Mouse (Mus musculus) urinary bladder, postnatal 0 days (tissue): ENCODE measurements around the gene Rtl1. TPM values are rescaled to one million over a fixed set of nuclear protein-coding genes. Genes with fewer than 3 reads are reported as not detected.
A peak's percentile ranks its signal among the peaks of the same experiment; 100 is the strongest.

Experiments used
- microRNA counts: library from miRNA; unstranded; fragments of <30 nt; microRNA quantifications from one replicate; lab custom pipeline; 2016
- microRNA-seq: library from miRNA; unstranded; fragments of <30 nt; microRNA quantifications from one replicate; pipeline ENCODE4, GENCODE M21; 2016
- polyA plus RNA-seq: library from polyadenylated mRNA; unstranded; fragments of >200 nt; fragmentation: Nextera tagmentation; extraction: Ambion mirVana; gene quantifications from 2 replicates; pipeline ENCODE4 v1.2.1, GENCODE M21; 2015

Rtl1 gene
- polyA plus RNA-seq: 0.30 and 0.49 TPM in 2 replicates

DNA sequence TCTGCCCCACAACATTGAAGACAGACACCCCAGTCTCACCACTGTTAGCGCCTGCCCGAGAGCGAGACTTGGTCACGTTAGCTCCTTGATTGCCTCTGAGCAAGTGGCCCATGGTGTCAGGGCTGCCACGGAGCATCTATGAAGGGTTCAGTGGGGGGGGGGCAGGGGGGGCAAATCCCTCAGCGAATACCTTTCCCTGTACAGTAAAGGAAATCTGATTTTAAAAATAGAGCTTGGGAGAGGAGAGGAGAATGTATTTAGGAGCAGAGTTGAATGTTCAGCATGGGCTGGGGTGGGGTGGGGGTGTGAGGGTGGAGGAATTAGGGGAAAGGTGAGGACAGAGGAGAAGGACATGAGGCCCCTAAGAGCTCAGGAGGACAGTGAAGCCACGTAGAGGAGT is at the start of gene Rtl1:
Gene Rtl1, minus strand, starts transcription at position 101 of the 400 bp plus-strand sequence.

MicroRNA genes within 50 kb of the gene (microRNA counts, 519-probe panel; counts per million panel counts)
- not detected for microRNA mmu-miR-1188 (lab: Ali Mortazavi, UCI)
- microRNA mmu-miR-127 (lab: Ali Mortazavi, UCI): 4,336 counts per million, percentile 81 among the panel's probes with 10 or more counts
- 5,013 counts per million, percentile 92 among the panel's probes with 10 or more counts for microRNA mmu-miR-136 (lab: Ali Mortazavi, UCI)
- 1,469 counts per million, percentile 11 among the panel's probes with 10 or more counts for microRNA mmu-miR-1906 (lab: Ali Mortazavi, UCI)
- 1,976 counts per million, percentile 23 among the panel's probes with 10 or more counts for microRNA mmu-miR-337-3p (lab: Ali Mortazavi, UCI)
- microRNA mmu-miR-337-5p (lab: Ali Mortazavi, UCI): not detected
- microRNA mmu-miR-341 (lab: Ali Mortazavi, UCI): not detected
- microRNA mmu-miR-370 (lab: Ali Mortazavi, UCI): 2,137 counts per million, percentile 27 among the panel's probes with 10 or more counts
- microRNA mmu-miR-431 (lab: Ali Mortazavi, UCI): 4,083 counts per million, percentile 74 among the panel's probes with 10 or more counts
- microRNA mmu-miR-432 (lab: Ali Mortazavi, UCI): not detected
- microRNA mmu-miR-433 (lab: Ali Mortazavi, UCI): 3,983 counts per million, percentile 72 among the panel's probes with 10 or more counts
- microRNA mmu-miR-434-3p (lab: Ali Mortazavi, UCI): 4,429 counts per million, percentile 83 among the panel's probes with 10 or more counts
- microRNA mmu-miR-434-5p (lab: Ali Mortazavi, UCI): 3,529 counts per million, percentile 61 among the panel's probes with 10 or more counts
- 2,053 counts per million, percentile 25 among the panel's probes with 10 or more counts for microRNA mmu-miR-493 (lab: Ali Mortazavi, UCI)
- 1,161 counts per million, percentile 6 among the panel's probes with 10 or more counts for microRNA mmu-miR-540-3p (lab: Ali Mortazavi, UCI)
- not detected for microRNA mmu-miR-540-5p (lab: Ali Mortazavi, UCI)
- microRNA mmu-miR-665 (lab: Ali Mortazavi, UCI): not detected
- microRNA mmu-miR-673-3p (lab: Ali Mortazavi, UCI): not detected
- 2,437 counts per million, percentile 34 among the panel's probes with 10 or more counts for microRNA mmu-miR-673-5p (lab: Ali Mortazavi, UCI)
- 1,830 counts per million, percentile 19 among the panel's probes with 10 or more counts for microRNA mmu-miR-770-3p (lab: Ali Mortazavi, UCI)
- microRNA mmu-miR-770-5p (lab: Ali Mortazavi, UCI): 1,430 counts per million, percentile 10 among the panel's probes with 10 or more counts

Small RNA genes within 50 kb of the gene (microRNA-seq; reads per million reads assigned to microRNA genes)
- not detected for gene Gm23912
- gene Mir1188: 9.3 reads per million, percentile 19 among the genes with 10 or more reads in this experiment
- gene Mir127: 9,919 reads per million, percentile 94 among the genes with 10 or more reads in this experiment
- not detected for gene Mir136
- not detected for gene Mir1906-1
- gene Mir3070a: 3.4 reads per million, percentile 3 among the genes with 10 or more reads in this experiment
- not detected for gene Mir3070b
- gene Mir3071: not detected
- gene Mir337: not detected
- 725 reads per million, percentile 69 among the genes with 10 or more reads in this experiment for gene Mir341
- gene Mir3544: not detected
- 203 reads per million, percentile 54 among the genes with 10 or more reads in this experiment for gene Mir370
- gene Mir431: 5,221 reads per million, percentile 89 among the genes with 10 or more reads in this experiment
- gene Mir432: not detected
- gene Mir433: 870 reads per million, percentile 71 among the genes with 10 or more reads in this experiment
- gene Mir434: 2,299 reads per million, percentile 81 among the genes with 10 or more reads in this experiment
- 40.8 reads per million, percentile 37 among the genes with 10 or more reads in this experiment for gene Mir493
- 415 reads per million, percentile 63 among the genes with 10 or more reads in this experiment for gene Mir540
- gene Mir665: 283 reads per million, percentile 58 among the genes with 10 or more reads in this experiment
- 130 reads per million, percentile 49 among the genes with 10 or more reads in this experiment for gene Mir673
- gene Mir770: 87.8 reads per million, percentile 46 among the genes with 10 or more reads in this experiment

Other genes with a start within 250 kb of the Rtl1 start
- gene Dlk1, start 147.5 kb downstream of the Rtl1 start, polyA plus RNA-seq: 198 and 211 TPM in 2 replicates